Mouse (Mus musculus) myocyte (in vitro differentiated cells): ENCODE data around the gene 4930568D16Rik. TPM values are rescaled to one million over a fixed set of nuclear protein-coding genes. Genes with fewer than 3 reads are reported as not detected.

Experiments
- H3K27me3 ChIP-seq: one replicate; pipeline ENCODE4 v1.6.1; 2011; ENCODE audit not compliant: control insufficient read depth, insufficient read depth, insufficient read length
- H3K36me3 ChIP-seq: one replicate; pipeline ENCODE4 v1.6.1; 2011; ENCODE audit not compliant: control insufficient read depth, insufficient read depth
- H3K4me2 ChIP-seq: one replicate; pipeline ENCODE4 v1.6.1; 2011; ENCODE audit warnings: low read depth, control low read depth
- H3K4me3 ChIP-seq: one replicate; pipeline ENCODE4 v1.5.1; 2011; ENCODE audit warnings: mild to moderate bottlenecking, control low read depth, moderate library complexity
- H3K79me2 ChIP-seq: one replicate; pipeline ENCODE4 v1.6.1; 2011; ENCODE audit not compliant: control insufficient read depth, insufficient read depth
- H3ac ChIP-seq: one replicate; pipeline ENCODE4 v1.6.1; 2011; ENCODE audit not compliant: control insufficient read depth, insufficient read length
- CEBPB ChIP-seq: IDR thresholded peaks from 2 replicates; pipeline ENCODE4 v1.6.1; 2011; ENCODE audit warnings: mild to moderate bottlenecking, moderate library complexity; ENCODE audit not compliant: poor library complexity, insufficient read depth, severe bottlenecking
- E2F4 ChIP-seq: IDR thresholded peaks from one replicate; pipeline ENCODE4 v1.6.1; 2011; ENCODE audit warnings: mild to moderate bottlenecking, control low read depth, moderate library complexity; ENCODE audit not compliant: insufficient read depth
- MAX ChIP-seq: IDR thresholded peaks from one replicate; pipeline ENCODE4 v1.6.1; 2011; ENCODE audit warnings: low read depth, mild to moderate bottlenecking, control low read depth
- MYOD1 ChIP-seq, 3 experiments: IDR thresholded peaks; one replicate each; pipeline ENCODE4 v1.6.1; 2011; ENCODE audit warnings: control low read depth in 2 of 3, low read depth in 2 of 3, mild to moderate bottlenecking in 2 of 3, moderate library complexity in 1 of 3; ENCODE audit not compliant: insufficient read length in 2 of 3, control insufficient read depth in 1 of 3
- MYOG ChIP-seq, 3 experiments: IDR thresholded peaks; one replicate each; pipeline ENCODE4 v1.6.1; 2011; ENCODE audit warnings: control low read depth in 2 of 3, low read depth in 2 of 3, mild to moderate bottlenecking in 2 of 3; ENCODE audit not compliant: insufficient read length in 2 of 3, control insufficient read depth in 1 of 3, insufficient read depth in 1 of 3
- POLR2A ChIP-seq: IDR thresholded peaks from one replicate; pipeline ENCODE4 v1.6.1; 2011; ENCODE audit warnings: low read depth, mild to moderate bottlenecking, control low read depth, moderate library complexity; ENCODE audit not compliant: insufficient read length
- POLR2AphosphoS2 ChIP-seq: IDR thresholded peaks from one replicate; pipeline ENCODE4 v1.6.1; 2011; ENCODE audit warnings: low read depth, control low read depth; ENCODE audit not compliant: insufficient read length
- REST ChIP-seq: IDR thresholded peaks from one replicate; pipeline ENCODE4 v1.6.1; 2011; ENCODE audit warnings: mild to moderate bottlenecking, control low read depth, moderate library complexity; ENCODE audit not compliant: insufficient read depth, insufficient read length
- SRF ChIP-seq: IDR thresholded peaks from one replicate; pipeline ENCODE4 v1.6.1; 2011; ENCODE audit warnings: low read depth; ENCODE audit not compliant: control insufficient read depth, insufficient read length
- TCF12 ChIP-seq: IDR thresholded peaks from one replicate; pipeline ENCODE4 v1.6.1; 2011; ENCODE audit warnings: mild to moderate bottlenecking, control low read depth; ENCODE audit not compliant: poor library complexity, insufficient read depth, severe bottlenecking
- TCF3 ChIP-seq: IDR thresholded peaks from one replicate; pipeline ENCODE4 v1.6.1; 2011; ENCODE audit warnings: low read depth, control low read depth; ENCODE audit not compliant: insufficient read length
- USF1 ChIP-seq: IDR thresholded peaks from one replicate; pipeline ENCODE4 v1.6.1; 2011; ENCODE audit warnings: low read depth, mild to moderate bottlenecking, control low read depth, moderate library complexity
- polyA plus RNA-seq: library from polyadenylated mRNA; unstranded; fragments of >200 nt; fragmentation: generic; extraction: Trizol; gene quantifications from one replicate; pipeline ENCODE4 v1.2.1, GENCODE M21; 2012; ENCODE audit warnings: missing spikeins

The 4930568D16Rik gene
- polyA plus RNA-seq, 1 experiment: not detected

DNA sequence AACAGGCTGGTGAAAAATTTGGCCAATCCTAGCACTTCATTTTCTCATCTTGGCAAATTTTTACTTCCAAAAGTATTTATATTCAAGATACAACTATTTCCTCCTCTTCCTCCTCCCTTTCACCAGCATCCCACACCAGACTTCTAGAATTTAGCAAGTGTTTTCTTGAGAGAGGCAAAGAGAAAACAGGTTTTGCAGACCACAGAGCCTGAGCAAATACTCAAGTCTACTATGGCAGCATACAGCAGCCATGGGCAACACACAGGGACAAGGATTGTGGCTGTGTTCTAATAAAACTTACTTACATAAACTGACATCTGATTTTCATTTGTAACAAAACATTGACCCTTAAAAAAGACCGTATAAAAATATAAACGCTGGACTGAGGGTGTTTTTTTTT, 36.3 kb downstream of the 4930568D16Rik start:
- TF ChIP-seq POLR2AphosphoS2 (no peak), USF1 (no peak), TCF12 (no peak), CEBPB (no peak), REST (no peak), POLR2A (no peak)
- Histone ChIP-seq H3K4me3 (no peak overlapping the region), H3K4me2 (no peak overlapping the region), H3ac (no peak overlapping the region), H3K36me3 (peaks cover 10% of the 10 kb centered on the region), H3K27me3 (no peaks in the 10 kb centered on the region), H3K79me2 (peaks cover 62% of the 10 kb centered on the region)

DNA sequence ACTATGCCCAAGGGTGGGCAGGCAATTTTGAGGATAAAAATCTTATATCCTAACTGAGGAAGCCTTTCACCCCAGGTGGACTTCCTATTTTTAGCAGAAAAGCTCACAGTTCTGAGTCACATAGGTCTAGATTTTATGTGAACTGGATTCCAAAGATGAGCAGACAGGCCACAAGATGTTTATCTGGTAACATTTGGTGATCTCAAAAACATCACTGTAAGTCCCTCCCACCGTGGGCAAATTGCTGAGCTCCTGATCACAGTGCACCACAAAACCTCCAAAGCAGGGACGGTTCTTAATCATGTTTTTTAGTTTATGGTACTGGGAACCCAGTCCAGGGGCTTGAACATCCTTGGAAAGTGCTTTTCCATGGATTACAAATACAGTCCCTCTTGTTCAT, 38.5 kb downstream of the 4930568D16Rik start:
- Histone ChIP-seq H3K4me2 (peak overlapping the region; percentile 50), H3K36me3 (peaks cover 15% of the 10 kb centered on the region), H3K4me3 (no peak overlapping the region), H3K79me2 (peaks cover 41% of the 10 kb centered on the region), H3ac (no peak overlapping the region), H3K27me3 (no peaks in the 10 kb centered on the region)
- TF ChIP-seq POLR2A (no peak), MYOD1 (IDR thresholded peaks at IDR 0.05; ENCODE audit: control insufficient read depth in 1 of 3, insufficient read length in 2 of 3, low read depth in 2 of 3) (no peak), CEBPB (no peak), REST (no peak), SRF (no peak), TCF12 (no peak), TCF3 (no peak), E2F4 (no peak), USF1 (no peak), MAX (no peak), POLR2AphosphoS2 (no peak), MYOG (IDR thresholded peaks at IDR 0.05; ENCODE audit: control insufficient read depth in 1 of 3, insufficient read depth in 1 of 3, insufficient read length in 2 of 3, low read depth in 2 of 3) (no peak)

DNA sequence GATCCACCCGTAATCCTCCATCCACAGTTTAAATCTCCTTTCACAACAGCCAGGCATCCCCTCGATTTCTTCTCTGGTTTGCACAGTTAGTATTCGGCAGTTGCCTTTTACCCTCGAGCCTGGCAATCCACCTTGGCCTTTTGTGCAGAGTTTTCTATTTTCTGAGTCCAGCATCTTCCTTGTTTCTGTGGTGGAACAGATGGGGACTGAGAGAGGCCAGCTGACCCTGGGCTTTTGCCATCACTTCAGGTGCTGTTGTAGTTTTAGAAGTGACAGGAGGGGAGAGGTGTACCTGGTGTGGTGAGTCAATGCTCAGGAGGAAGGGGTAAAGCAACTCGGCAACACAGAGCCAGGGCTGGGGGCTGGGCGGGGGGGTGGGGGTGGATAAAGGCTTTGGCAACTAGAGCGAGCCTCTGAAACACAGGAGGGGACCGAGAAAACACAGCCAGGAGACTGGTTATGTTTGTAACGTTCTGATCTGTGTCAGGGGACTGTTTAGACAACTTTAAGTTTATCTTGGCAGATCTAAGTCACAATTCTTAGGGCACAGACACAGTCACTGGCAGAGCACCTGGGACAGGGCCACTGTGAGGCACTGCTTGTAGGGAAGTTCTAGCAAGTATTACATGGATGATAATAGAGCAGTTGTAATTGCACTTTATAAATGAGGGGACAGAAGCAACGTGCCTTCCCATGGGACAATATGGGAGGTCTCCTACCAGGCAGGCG, 39.3 kb downstream of the 4930568D16Rik start:
- Histone ChIP-seq H3K79me2 (peaks cover 32% of the 10 kb centered on the region), H3ac (no peak overlapping the region), H3K4me3 (no peak overlapping the region), H3K27me3 (no peaks in the 10 kb centered on the region), H3K36me3 (peaks cover 18% of the 10 kb centered on the region), H3K4me2 (no peak overlapping the region)
- no peak for TF ChIP-seq CEBPB
- TF ChIP-seq POLR2A: no peak
- TF ChIP-seq MYOD1 (IDR thresholded peaks at IDR 0.05; ENCODE audit: control insufficient read depth in 1 of 3, insufficient read length in 2 of 3, low read depth in 2 of 3): no peak
- no peak for TF ChIP-seq MYOG (IDR thresholded peaks at IDR 0.05; ENCODE audit: control insufficient read depth in 1 of 3, insufficient read depth in 1 of 3, insufficient read length in 2 of 3, low read depth in 2 of 3)
- no peak for TF ChIP-seq SRF
- TF ChIP-seq MAX: no peak
- no peak for TF ChIP-seq TCF3
- no peak for TF ChIP-seq POLR2AphosphoS2
- TF ChIP-seq REST: no peak
- no peak for TF ChIP-seq USF1
- TF ChIP-seq TCF12: no peak
- no peak for TF ChIP-seq E2F4

DNA sequence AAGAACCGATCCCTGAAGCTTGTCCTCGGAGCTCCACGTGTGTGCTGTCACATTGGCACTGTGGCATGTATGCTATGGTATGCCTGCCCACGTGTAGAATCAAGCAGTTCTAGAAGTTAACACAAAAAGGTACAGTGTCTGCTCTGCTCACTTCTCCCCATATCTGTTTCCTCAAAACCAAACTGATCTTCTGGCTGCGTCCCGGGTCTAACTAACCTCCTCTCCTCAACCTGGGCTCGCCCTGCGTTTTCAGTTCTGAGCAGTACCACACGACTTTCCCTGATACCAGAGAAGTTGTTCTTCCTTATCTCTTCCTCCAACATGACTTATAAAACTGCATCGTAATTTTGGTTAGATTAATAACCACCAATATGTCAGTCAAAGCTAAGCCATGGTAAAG, 39.9 kb downstream of the 4930568D16Rik start:
- Histone ChIP-seq H3K4me3 (no peak overlapping the region), H3K36me3 (peaks cover 18% of the 10 kb centered on the region), H3K27me3 (no peaks in the 10 kb centered on the region), H3ac (no peak overlapping the region), H3K79me2 (peaks cover 26% of the 10 kb centered on the region), H3K4me2 (no peak overlapping the region)
- TF ChIP-seq CEBPB: no peak
- TF ChIP-seq POLR2AphosphoS2: no peak
- TF ChIP-seq POLR2A: no peak
- no peak for TF ChIP-seq MYOD1 (IDR thresholded peaks at IDR 0.05; ENCODE audit: control insufficient read depth in 1 of 3, insufficient read length in 2 of 3, low read depth in 2 of 3)
- no peak for TF ChIP-seq USF1
- TF ChIP-seq TCF12: no peak
- TF ChIP-seq TCF3: no peak
- TF ChIP-seq MAX: no peak
- TF ChIP-seq MYOG (IDR thresholded peaks at IDR 0.05; ENCODE audit: control insufficient read depth in 1 of 3, insufficient read depth in 1 of 3, insufficient read length in 2 of 3, low read depth in 2 of 3): no peak
- TF ChIP-seq REST: no peak
- TF ChIP-seq E2F4: no peak

DNA sequence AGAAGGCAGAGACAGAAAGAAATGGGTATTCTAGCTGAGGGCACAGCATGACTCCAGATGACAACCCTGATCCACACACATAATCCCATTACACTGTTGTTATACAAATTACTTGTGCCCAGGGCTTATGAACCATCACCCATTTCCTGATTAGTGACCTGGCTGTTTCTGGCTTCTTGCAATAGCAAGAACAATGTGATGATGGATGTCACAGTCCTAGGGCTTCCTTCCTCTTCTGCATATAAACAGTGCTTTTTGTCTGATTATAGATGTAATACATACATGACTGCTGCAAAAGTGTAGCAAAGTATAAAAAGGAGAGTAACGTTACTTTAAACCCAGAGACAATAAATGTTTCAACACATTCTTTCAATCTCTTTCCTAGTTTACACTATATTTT, 40.6 kb downstream of the 4930568D16Rik start:
- no peak overlapping the region for H3K4me2 ChIP-seq
- H3K4me3 ChIP-seq: no peak overlapping the region
- H3K36me3 ChIP-seq: peaks cover 16% of the 10 kb centered on the region
- TF ChIP-seq E2F4 (no peak), CEBPB (no peak), MYOD1 (IDR thresholded peaks at IDR 0.05; ENCODE audit: control insufficient read depth in 1 of 3, insufficient read length in 2 of 3, low read depth in 2 of 3) (no peak), POLR2A (no peak)
- peaks cover 19% of the 10 kb centered on the region for H3K79me2 ChIP-seq
- no peaks in the 10 kb centered on the region for H3K27me3 ChIP-seq
- H3ac ChIP-seq: no peak overlapping the region
